Mouse (Mus musculus) layer of hippocampus, postnatal 10 days (tissue): ENCODE results near the gene Orm1. TPM values are rescaled to one million over a fixed set of nuclear protein-coding genes. Genes with fewer than 3 reads are reported as not detected.

Experiments
- DNase-seq, 2 experiments: peaks; one replicate each; pipeline ENCODE4 v3.0.0; 2021; ENCODE audit warnings: low spot score in 2 of 2
- total RNA-seq, 2 experiments: library from RNA; stranded (reverse); gene quantifications; 2 replicates each; pipeline ENCODE4 v1.2.3; 2021

The Orm1 gene
- total RNA-seq, 2 experiments from 2014 or later: not detected

GRCm38 (mm10) chr4:63355877-63356665 lies 11.7 kb downstream of the Orm1 start, which contains the start of gene Orm3:
TSS of gene Orm3 (plus strand) at chr4:63356162.
- DNase-seq: no peak

- DNase-seq: no peak
These were observed 12.7 kb downstream of the Orm1 start for GRCm38 (mm10) chr4:63356981-63357570.

- DNase-seq: no peak
These were observed 15.5 kb downstream of the Orm1 start for GRCm38 (mm10) chr4:63359861-63360260.

- DNase-seq: no peak
These were observed 17.8 kb downstream of the Orm1 start, which contains the start of gene Orm2 for GRCm38 (mm10) chr4:63362150-63362549. TSS of gene Orm2 (plus strand) at chr4:63362449.

GRCm38 (mm10) chr4:63368577-63368976 lies 24.2 kb downstream of the Orm1 start:
- peak; percentile 94 to 96 for DNase-seq

GRCm38 (mm10) chr4:63370897-63371296 lies 26.5 kb downstream of the Orm1 start:
- no peak for DNase-seq

GRCm38 (mm10) chr4:63371890-63372289 lies 27.5 kb downstream of the Orm1 start:
- DNase-seq: peak; percentile 47 to 49

- DNase-seq: no peak
These were observed 29.0 kb downstream of the Orm1 start for GRCm38 (mm10) chr4:63373404-63373803.

DNA sequence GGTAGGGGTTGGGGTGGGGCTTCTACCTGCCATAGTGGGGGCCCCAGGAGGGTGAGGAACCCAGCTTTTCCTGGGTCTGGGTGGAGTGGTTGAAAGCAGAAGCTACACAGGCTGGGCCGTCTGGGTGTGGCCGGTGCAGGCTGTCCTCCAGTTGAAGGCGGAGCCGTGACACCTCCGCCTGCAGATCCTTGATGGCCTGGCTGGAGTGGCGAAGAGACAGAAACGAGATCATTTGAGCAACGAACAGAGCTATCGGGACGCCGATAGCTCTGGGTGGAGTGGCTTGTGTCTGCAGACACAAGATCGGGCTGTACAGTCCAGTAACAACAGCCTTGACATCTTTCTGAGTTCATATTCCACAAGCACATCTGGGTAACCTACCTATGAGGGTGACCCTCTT lies 30.0 kb downstream of the Orm1 start:
- DNase-seq: no peak

- peak; percentile 71 to 75 for DNase-seq
These were observed 31.0 kb downstream of the Orm1 start for GRCm38 (mm10) chr4:63375367-63375766.

GRCm38 (mm10) chr4:63377483-63377882 lies 33.1 kb downstream of the Orm1 start:
- no peak for DNase-seq

DNA sequence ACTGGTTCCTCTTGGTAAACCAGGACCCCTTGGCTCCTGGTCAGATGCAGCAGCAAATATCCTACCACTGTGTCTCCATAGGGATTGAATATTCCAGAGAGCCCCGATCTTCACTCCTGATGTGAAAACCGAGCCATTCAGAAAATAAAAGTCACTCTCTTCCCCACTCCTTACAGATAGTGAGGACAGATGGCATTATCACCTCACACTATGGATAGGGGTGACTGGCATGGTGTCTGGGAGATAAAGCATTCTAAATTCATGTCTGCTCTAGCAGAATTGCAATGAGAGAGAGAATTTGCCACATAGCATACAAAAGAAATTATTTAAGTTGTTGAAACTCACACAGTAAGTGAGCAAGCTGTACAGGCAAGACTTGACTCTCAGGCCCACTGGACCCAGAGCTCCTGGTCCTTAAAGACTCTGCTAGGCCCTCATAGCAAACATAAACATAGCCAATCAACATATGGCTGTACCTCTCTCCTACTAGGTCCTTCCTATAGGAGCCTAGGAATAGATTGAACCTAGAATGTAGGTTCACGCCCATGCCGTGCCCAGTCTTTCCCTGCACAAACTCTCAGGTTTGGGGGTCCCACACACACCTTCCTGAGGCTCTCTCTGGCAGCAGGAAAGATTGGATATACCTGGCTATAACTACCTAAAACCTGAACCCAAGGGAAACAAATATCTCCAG lies 38.5 kb downstream of the Orm1 start:
- DNase-seq: no peak

DNA sequence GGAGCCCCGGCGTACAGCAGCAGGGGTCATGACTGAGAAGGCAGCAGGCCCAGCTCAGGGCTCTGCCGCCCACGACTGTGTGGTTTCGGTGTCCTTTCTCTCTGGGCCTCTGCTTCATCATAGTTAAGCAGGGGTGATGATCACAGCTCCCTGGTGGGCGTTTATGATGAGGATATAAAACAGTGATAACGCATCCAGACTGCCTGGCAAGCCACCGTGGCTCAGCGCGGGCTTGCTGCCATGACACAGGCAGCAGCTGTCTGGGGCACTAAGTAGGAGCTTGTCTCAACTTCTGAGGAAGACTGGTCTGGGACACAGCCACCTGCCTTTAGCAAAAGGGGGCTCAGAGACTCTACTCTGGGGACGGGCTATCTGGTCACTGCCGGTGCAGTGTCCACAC lies 39.1 kb downstream of the Orm1 start:
- no peak for DNase-seq

- DNase-seq: no peak
These were observed 39.9 kb downstream of the Orm1 start for GRCm38 (mm10) chr4:63384262-63384661.

- DNase-seq: no peak
These were observed 40.9 kb downstream of the Orm1 start for GRCm38 (mm10) chr4:63385253-63385652.

- DNase-seq: no peak
These were observed 41.4 kb downstream of the Orm1 start for GRCm38 (mm10) chr4:63385784-63386183.

GRCm38 (mm10) chr4:63388029-63388428 lies 43.7 kb downstream of the Orm1 start:
- no peak for DNase-seq

GRCm38 (mm10) chr4:63389121-63389886 lies 44.9 kb downstream of the Orm1 start:
- no peak for DNase-seq

DNA sequence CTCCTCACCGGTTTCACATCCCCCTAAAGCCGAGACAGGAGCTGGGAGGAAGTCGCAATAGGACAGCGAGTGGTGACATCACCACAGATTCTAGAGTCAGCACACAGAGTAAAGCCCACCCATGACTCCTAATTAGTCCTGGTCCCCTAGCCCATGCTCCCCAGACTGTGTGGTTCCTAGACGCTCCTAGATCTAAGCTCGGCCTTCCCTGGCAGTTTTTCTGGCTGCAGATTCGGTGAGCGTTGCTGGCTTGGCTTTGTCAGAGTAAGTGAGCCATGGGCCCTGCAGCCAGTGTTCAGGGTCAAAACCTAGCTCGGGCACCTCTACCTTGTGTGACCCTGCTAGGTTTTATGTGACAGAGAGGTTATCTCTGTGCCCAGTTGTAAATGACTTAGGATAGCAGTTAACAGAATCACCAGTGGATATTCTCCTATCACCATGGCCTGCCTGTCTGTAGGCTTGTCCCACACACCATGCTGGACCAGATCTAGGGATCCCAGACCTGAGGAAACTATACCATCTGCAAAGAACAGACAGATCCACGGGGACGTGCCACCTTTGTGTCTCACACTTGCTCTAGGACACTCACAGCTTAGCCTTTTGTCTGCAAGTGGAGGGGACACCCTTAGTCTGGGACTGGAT lies 45.6 kb downstream of the Orm1 start:
- DNase-seq: no peak

DNA sequence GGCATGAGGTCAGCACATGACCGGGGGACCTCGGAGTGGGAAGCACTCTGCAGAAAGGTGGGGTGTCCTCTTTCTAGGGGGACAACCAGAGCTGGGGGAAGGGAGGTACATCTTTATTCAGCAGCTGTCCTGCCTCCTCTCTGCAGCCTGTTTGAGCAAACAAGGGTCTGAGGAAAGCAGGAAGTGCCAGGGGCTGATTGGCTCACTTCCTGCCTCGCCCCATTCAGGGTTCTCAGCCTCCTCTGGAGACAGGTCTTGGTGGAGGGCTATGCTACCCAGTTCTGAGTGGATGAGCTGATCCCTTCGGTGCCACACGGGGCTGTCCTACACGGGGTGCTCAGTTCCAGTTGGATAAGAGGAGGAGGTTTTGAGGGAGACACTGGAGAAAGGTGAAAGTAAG lies 47.0 kb downstream of the Orm1 start:
- no peak for DNase-seq
